Mouse (Mus musculus) left cerebral cortex, postnatal 4 days (tissue): ENCODE measurements around the gene Leng8. TPM values are rescaled to one million over a fixed set of nuclear protein-coding genes. Genes with fewer than 3 reads are reported as not detected.

Experiments used
- total RNA-seq, 2 experiments: library from RNA; stranded (reverse); gene quantifications; 2 replicates each; pipeline ENCODE4 v1.2.3; 2021

Leng8 gene
- total RNA-seq, 2 experiments from 2014 or later: 167 to 177 TPM

Other genes with a start within 250 kb of the Leng8 start
- gene Gm14548, start 238.9 kb upstream of the Leng8 start, total RNA-seq: not detected
- not detected for gene Lilra6, start 221.5 kb upstream of the Leng8 start, total RNA-seq
- 1 to 10 TPM; 1.9 to 2.1 TPM for gene Lair1, start 73.8 kb upstream of the Leng8 start, total RNA-seq
- 100 to 1,000 TPM; 292 to 311 TPM for gene Ttyh1, start 17.6 kb upstream of the Leng8 start, total RNA-seq
- 1 to 10 TPM; 5.3 to 5.5 TPM for gene Leng9, start 13.3 kb downstream of the Leng8 start, total RNA-seq
- 1 to 10 TPM; 3.0 to 4.0 TPM for gene Cdc42ep5, start 27.8 kb downstream of the Leng8 start, total RNA-seq
- gene Lilra5, start 100.7 kb downstream of the Leng8 start, total RNA-seq: not detected
- not detected for gene Ncr1, start 200.7 kb downstream of the Leng8 start, total RNA-seq